Mouse (Mus musculus): Measurements from ENCODE around the gene Nek7. TPM values are rescaled to one million over a fixed set of nuclear protein-coding genes. Genes with fewer than 3 reads are reported as not detected.
A peak's percentile ranks its signal among the peaks of the same experiment; 100 is the strongest.

Gene Nek7
- total and polyA plus RNA-seq, 3 experiments: 29.1 to 75.1 (median 63.7) TPM

GRCm38 (mm10) chr1:138542170-138542515 lies 77.8 kb downstream of the Nek7 start (continued):
- TF ChIP-seq ZC3H11A (IDR thresholded peaks at IDR 0.05; ENCODE audit: low read depth, low read length) (no peak), CTCF (conservative IDR thresholded peaks at IDR 0.05 in 1 of 2, IDR thresholded peaks at IDR 0.05 in 1 of 2; ENCODE audit: low read depth in 2 of 2, low read length in 2 of 2) (no peak), JUN (IDR thresholded peaks at IDR 0.05; ENCODE audit: insufficient read depth, low read depth, low read length) (no peak), RAD21 (IDR thresholded peaks at IDR 0.05; ENCODE audit: low read depth, low read length) (no peak), POLR2A (IDR thresholded peaks at IDR 0.05; ENCODE audit: low read depth, low read length) (no peak), MXI1 (IDR thresholded peaks at IDR 0.05; ENCODE audit: low read depth, low read length) (no peak), TBP (conservative IDR thresholded peaks at IDR 0.05; ENCODE audit: low read depth, low read length) (no peak), MEF2A (IDR thresholded peaks at IDR 0.05; ENCODE audit: borderline replicate concordance, low read depth, low read length) (no peak), ZKSCAN1 (IDR thresholded peaks at IDR 0.05; ENCODE audit: borderline replicate concordance, low read depth, low read length) (no peak), HCFC1 (IDR thresholded peaks at IDR 0.05; ENCODE audit: low read depth, low read length) (no peak), NELFE (IDR thresholded peaks at IDR 0.05; ENCODE audit: low read depth, low read length) (no peak)

GRCm38 (mm10) chr1:138541495-138542169 lies 78.3 kb downstream of the Nek7 start:
- peak; percentile 86 for DNase-seq (ENCODE audit: extremely low read depth)
- dilution Hi-C loops (cut with MboI; ENCODE audit: extremely low pct_ligation_motif_present, extremely low pct_unique_long_range_greater_than_20kb, low sequenced_read_pairs) (no loop called here), in situ Hi-C loops (cut with MboI; ENCODE audit: low pct_ligation_motif_present, low pct_unique_long_range_greater_than_20kb, low sequenced_read_pairs) (no loop called here)
- H3K27me3 ChIP-seq (replicated peaks): no peaks in the 10 kb centered on the region
- peak overlapping the region; percentile 73 for H3K9ac ChIP-seq (ENCODE audit: insufficient read depth, low read depth)
- peak overlapping the region in 2 of 3 experiments; percentile 35 to 40 for H3K4me3 ChIP-seq (replicated peaks in 1 of 3; ENCODE audit: low read depth in 2 of 3, low read length in 2 of 3, poor library complexity in 1 of 3)
- H3K4me2 ChIP-seq (ENCODE audit: insufficient read depth, low read depth, poor library complexity, severe bottlenecking): peak overlapping the region; percentile 99
- H3K36me3 ChIP-seq (replicated peaks in 1 of 2; ENCODE audit: control insufficient read depth in 1 of 2, insufficient read depth in 1 of 2, low read length in 1 of 2): peaks cover 3 to 29% of the 10 kb centered on the region in 2 experiments
- no peaks in the 10 kb centered on the region for H3K9me3 ChIP-seq (replicated peaks; ENCODE audit: low read length)
- peak overlapping the region; percentile 87 for H3K27ac ChIP-seq (ENCODE audit: insufficient read depth, low read depth)
- H3K79me2 ChIP-seq (replicated peaks; ENCODE audit: control insufficient read depth, extremely low read depth, insufficient read depth, poor library complexity, severe bottlenecking): peaks cover 40% of the 10 kb centered on the region
- H3K4me1 ChIP-seq (ENCODE audit: control insufficient read depth in 1 of 2, insufficient read depth in 2 of 2): peaks cover 13 to 53% of the 10 kb centered on the region in 2 experiments
- TF ChIP-seq RCOR1 (conservative IDR thresholded peaks at IDR 0.05; ENCODE audit: low read depth, low read length) (no peak), TBP (conservative IDR thresholded peaks at IDR 0.05; ENCODE audit: low read depth, low read length) (no peak), UBTF (IDR thresholded peaks at IDR 0.05; ENCODE audit: low read depth, low read length) (no peak), CTCF (conservative IDR thresholded peaks at IDR 0.05 in 1 of 2, IDR thresholded peaks at IDR 0.05 in 1 of 2; ENCODE audit: low read depth in 2 of 2, low read length in 2 of 2) (no peak), TCF12 (IDR thresholded peaks at IDR 0.05; ENCODE audit: low read depth, low read length) (peak; percentile 48; the same call in 1 of the 2 replicates), MAFK (IDR thresholded peaks at IDR 0.05; ENCODE audit: insufficient replicate concordance, low read length) (peak; percentile 21; the same call in 1 of the 2 replicates), JUN (IDR thresholded peaks at IDR 0.05; ENCODE audit: insufficient read depth, low read depth, low read length) (no peak), PAX5 (IDR thresholded peaks at IDR 0.05; ENCODE audit: low read length) (no peak), KAT2A (IDR thresholded peaks at IDR 0.05; ENCODE audit: insufficient replicate concordance, low read length) (no peak), USF2 (conservative IDR thresholded peaks at IDR 0.05; ENCODE audit: low read depth, low read length) (no peak), POLR2AphosphoS2 (IDR thresholded peaks at IDR 0.05; ENCODE audit: low read depth, low read length) (no peak), SMC3 (IDR thresholded peaks at IDR 0.05; ENCODE audit: low read depth, low read length) (no peak), CHD2 (IDR thresholded peaks at IDR 0.05; ENCODE audit: low read length) (no peak), HCFC1 (IDR thresholded peaks at IDR 0.05; ENCODE audit: low read depth, low read length) (0 out of 2 replicates have a peak, but pooled peaks have one; percentile 15), BHLHE40 (IDR thresholded peaks at IDR 0.05; ENCODE audit: low read depth, low read length) (no peak), MXI1 (IDR thresholded peaks at IDR 0.05; ENCODE audit: low read depth, low read length) (peak; percentile 37; the same call in 1 of the 2 replicates), NELFE (IDR thresholded peaks at IDR 0.05; ENCODE audit: low read depth, low read length) (peak; percentile 21; the same call in 1 of the 2 replicates), RAD21 (IDR thresholded peaks at IDR 0.05; ENCODE audit: low read depth, low read length) (no peak; the same call in none of the 2 replicates), SIN3A (IDR thresholded peaks at IDR 0.05; ENCODE audit: low read length) (peak; percentile 50; the same call in 1 of the 2 replicates), ZMIZ1 (IDR thresholded peaks at IDR 0.05; ENCODE audit: low read depth, low read length) (no peak), ETS1 (conservative IDR thresholded peaks at IDR 0.05; ENCODE audit: low read depth, low read length) (peak; percentile 33; the same call in 1 of the 2 replicates), IRF4 (IDR thresholded peaks at IDR 0.05; ENCODE audit: low read depth, low read length) (no peak; the same call in 1 of the 2 replicates), MAX (IDR thresholded peaks at IDR 0.05; ENCODE audit: low read length) (no peak), MEF2A (IDR thresholded peaks at IDR 0.05; ENCODE audit: borderline replicate concordance, low read depth, low read length) (0 out of 2 replicates have a peak, but pooled peaks have one; percentile 40), NRF1 (IDR thresholded peaks at IDR 0.05; ENCODE audit: low read depth, low read length) (peak; percentile 20; the same call in 1 of the 2 replicates), ZNF384 (IDR thresholded peaks at IDR 0.05; ENCODE audit: low read depth, low read length) (peak; percentile 7; the same call in 1 of the 2 replicates), JUND (conservative IDR thresholded peaks at IDR 0.05; ENCODE audit: low read depth, low read length) (no peak), E2F4 (IDR thresholded peaks at IDR 0.05; ENCODE audit: insufficient replicate concordance, low read depth, low read length) (no peak), ZKSCAN1 (IDR thresholded peaks at IDR 0.05; ENCODE audit: borderline replicate concordance, low read depth, low read length) (no peak), CHD1 (IDR thresholded peaks at IDR 0.05; ENCODE audit: low read depth, low read length) (no peak; the same call in 1 of the 2 replicates), ZC3H11A (IDR thresholded peaks at IDR 0.05; ENCODE audit: low read depth, low read length) (no peak), USF1 (IDR thresholded peaks at IDR 0.05; ENCODE audit: low read depth, low read length) (no peak), POLR2A (IDR thresholded peaks at IDR 0.05; ENCODE audit: low read depth, low read length) (peak; percentile 23; the same call in 1 of the 2 replicates)

Data from CH12.LX (cell line).